Mouse (Mus musculus): Measurements from ENCODE around the gene Pcbd1.

Gene Pcbd1

DNA sequence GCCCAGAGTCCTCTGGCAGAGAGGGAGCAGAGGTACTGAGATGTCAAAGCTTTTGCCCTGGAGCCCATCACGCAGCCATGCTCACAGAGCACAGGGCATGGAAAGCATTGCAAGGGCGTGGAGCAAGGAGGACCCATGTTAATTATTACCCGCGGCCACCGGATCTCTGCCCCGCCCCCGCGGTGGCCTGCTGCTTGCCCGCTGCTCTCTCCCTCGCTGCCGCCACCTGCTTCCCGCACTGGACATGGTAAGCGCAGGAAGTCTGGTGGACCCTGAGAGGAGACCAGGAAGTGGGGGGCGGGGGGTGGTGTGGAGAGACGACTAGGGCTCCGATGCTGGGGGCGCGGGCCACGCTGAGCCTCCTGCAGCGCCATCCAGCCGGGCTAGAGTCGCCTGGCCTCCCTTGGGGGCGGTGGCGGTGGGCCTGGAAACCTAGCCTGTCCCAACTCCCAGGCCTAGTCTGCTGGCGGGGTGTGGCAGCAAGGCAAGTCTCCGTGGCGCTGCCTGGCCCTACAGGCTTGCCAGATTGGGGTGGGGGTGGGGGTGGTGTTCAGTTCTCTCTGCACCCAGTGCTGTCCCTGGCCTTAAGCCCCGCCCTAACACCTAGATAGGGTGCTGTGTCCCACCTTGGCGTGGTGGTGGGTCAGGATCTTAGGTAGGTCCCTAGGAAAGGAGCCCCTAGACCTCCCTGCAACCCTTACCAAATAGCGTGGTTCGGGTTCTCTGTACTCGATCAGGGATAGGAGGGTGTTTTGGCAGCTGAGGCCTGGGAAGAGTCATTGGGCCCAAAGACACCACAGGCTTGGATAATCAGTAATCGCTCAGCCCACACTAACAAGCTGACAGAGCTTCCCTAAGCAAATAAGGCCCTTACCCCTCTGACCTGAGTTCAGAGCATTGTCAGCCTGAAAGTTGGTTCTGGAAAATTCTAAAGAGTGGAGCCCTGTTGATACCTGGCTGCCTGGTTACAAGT, at the start of gene Pcbd1:
Gene Pcbd1, plus strand, starts transcription at position 162 of the 973 bp plus-strand sequence.
- DNase-seq (ENCODE audit: low read depth, low spot score): no peak

GRCm38 (mm10) chr10:61039657-61040056, 49.5 kb upstream of the Pcbd1 start:
- no peak for DNase-seq (ENCODE audit: low read depth, low spot score)

DNA sequence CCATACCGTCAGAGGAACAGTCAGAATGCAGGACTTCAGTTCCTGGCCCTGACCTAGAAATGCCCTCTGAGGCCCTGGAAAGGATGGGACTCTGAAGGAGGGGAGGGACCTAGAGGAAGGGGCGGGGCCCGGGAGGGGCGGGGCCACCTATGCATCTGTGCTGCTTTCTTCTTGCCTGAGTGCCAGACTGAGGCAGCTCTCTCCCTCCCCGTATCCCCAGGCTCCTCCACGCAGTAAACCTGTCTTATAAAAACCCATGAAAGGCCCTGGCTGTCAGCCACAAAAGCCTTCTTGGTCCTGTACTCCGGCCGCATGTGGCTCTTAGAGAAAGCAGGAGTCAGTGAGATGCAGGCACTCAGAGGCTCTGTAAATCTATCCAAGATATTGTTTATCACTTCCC, 44.0 kb upstream of the Pcbd1 start:
- no peak for DNase-seq (ENCODE audit: low read depth, low spot score)

DNA sequence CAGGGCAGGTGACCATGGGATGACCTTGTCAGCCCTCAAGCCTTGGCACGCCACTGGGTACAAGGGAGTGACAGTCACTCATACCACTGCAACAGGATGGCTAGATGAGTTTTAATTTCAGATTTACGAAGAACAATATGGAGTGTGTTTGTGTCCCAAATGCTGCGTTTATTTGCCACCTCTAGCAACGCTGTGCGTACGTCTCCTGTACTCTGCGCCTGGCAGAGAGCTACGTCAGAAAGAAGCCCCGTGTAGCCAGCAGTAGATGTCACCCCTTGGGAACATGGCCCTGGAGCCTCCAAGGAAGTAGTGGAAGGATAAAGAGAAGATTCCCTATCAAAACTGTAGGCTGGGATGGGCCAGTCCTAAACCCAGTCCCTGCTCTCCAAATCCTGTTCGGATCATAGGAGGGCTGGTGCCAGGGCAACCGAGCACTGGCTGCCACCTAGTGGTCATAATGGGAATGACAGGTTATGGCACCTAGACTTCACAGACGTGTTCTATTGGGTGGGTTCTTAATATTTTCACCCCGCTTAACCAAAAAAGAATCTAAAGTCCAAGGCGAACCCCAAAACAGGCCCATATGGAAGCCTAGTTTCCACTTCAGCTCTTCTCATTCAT, 37.0 kb upstream of the Pcbd1 start:
- DNase-seq (ENCODE audit: low read depth, low spot score): peak; percentile 49

DNA sequence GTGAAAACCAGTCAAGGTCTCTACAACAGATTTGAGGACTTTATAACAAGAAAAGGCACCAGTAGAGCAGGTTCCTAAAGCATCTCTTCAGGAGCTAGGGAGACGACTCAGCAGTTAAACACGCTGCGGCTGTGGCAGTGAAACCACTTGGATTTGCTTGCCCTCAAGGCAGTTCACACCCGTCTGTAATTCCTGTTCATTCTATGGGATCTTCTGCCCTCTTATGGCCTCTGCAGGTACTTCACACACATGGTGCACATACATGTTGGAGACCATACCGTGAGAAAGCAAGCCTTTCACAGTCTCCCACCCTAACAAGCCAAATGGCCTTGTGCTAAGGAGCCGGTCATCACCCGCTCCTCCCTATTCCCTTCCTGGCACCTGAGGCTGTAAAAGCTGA, 32.5 kb upstream of the Pcbd1 start:
- DNase-seq (ENCODE audit: low read depth, low spot score): no peak

- no peak for DNase-seq (ENCODE audit: low read depth, low spot score)
Measured at GRCm38 (mm10) chr10:61059101-61059500, 30.0 kb upstream of the Pcbd1 start.

DNA sequence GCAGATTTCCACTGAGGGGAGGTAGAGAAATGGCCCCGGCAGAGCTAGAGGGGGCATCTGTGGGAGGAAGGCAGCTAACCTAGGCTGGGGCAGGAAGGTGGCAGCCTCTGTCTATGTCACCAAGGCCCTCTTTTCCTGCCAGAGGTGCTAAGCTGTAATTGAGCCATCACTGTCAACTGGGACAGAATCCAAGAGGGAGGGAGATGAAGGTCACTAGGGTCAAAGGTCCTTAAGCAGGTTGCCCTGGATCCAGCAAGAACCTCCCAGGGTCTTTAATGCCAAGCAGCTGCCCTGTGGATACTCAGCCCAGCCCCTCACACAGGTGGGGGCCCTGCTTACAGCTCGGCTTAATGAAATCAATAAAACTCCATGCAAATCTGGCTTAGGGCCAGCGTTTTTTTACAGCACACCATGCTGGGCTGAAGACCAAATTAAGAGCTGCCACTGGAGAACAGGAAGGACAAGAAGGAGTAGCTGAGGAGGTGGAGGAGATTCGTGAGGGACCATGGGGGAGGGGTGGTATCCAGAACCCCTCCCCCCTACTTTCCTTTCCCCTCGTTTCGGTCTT, 29.5 kb upstream of the Pcbd1 start:
- no peak for DNase-seq (ENCODE audit: low read depth, low spot score)

DNA sequence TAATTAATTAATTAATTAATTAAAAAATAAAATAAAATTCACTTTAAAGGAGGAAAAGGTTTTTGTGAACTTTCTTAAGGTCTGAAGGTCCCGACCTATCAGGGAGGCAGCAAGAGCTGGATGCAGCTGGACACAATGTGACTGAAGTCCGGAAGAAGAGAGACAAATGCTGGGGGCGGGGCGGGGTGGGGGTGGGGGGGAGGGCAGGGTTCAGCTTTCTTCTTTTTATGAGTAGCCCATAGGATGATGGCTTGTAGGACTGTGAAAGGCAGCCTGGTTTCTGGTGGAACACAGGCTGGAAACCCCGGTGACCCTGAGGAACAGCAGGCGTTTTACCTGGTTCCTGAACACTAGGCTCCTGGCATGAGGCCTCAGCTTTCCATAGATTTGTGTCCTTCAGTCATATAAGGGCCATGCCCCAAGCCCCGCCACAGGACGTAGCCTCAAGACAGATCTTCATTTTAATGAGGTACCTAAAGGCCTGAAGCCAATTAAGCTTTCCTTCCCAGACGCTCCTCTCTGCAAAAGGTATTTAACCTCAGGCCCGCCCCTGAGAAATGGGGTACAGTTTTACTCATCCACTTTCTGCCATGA, 25.8 kb upstream of the Pcbd1 start:
- DNase-seq (ENCODE audit: low read depth, low spot score): no peak

GRCm38 (mm10) chr10:61064635-61065034, 24.5 kb upstream of the Pcbd1 start:
- DNase-seq (ENCODE audit: low read depth, low spot score): no peak

GRCm38 (mm10) chr10:61065287-61066005, 23.7 kb upstream of the Pcbd1 start:
- DNase-seq (ENCODE audit: low read depth, low spot score): no peak

GRCm38 (mm10) chr10:61068436-61069192, 20.5 kb upstream of the Pcbd1 start:
- peak; percentile 38 for DNase-seq (ENCODE audit: low read depth, low spot score)

- no peak for DNase-seq (ENCODE audit: low read depth, low spot score)
Measured at GRCm38 (mm10) chr10:61069248-61069647, 19.9 kb upstream of the Pcbd1 start.

- peak; percentile 21 for DNase-seq (ENCODE audit: low read depth, low spot score)
Measured at GRCm38 (mm10) chr10:61072324-61072723, 16.8 kb upstream of the Pcbd1 start.

- DNase-seq (ENCODE audit: low read depth, low spot score): no peak
Measured at GRCm38 (mm10) chr10:61074643-61075042, 14.5 kb upstream of the Pcbd1 start.

DNA sequence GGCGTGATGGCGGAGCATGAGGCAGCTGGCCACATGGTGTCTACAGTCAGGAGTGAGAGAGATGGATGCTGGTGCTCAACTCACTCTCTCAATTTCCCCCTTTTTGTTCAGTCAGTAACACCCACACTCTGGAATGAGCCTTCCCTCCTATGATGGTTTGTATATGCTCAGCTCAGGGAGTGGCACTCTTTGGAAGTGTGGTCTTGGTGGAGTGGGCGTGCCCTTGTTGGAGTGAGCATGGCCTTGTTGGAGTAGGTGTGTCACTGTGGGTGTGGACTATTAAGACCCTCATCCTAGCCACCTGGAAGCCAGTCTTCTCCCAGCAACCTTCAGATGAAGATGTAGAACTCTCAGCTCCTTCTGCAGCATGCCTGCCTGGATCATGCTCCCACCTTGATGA, 13.5 kb upstream of the Pcbd1 start:
- DNase-seq (ENCODE audit: low read depth, low spot score): no peak

GRCm38 (mm10) chr10:61080227-61080930, 8.8 kb upstream of the Pcbd1 start:
- peak; percentile 21 for DNase-seq (ENCODE audit: low read depth, low spot score)

- DNase-seq (ENCODE audit: low read depth, low spot score): no peak
Measured at GRCm38 (mm10) chr10:61080931-61081255, 8.2 kb upstream of the Pcbd1 start.

DNA sequence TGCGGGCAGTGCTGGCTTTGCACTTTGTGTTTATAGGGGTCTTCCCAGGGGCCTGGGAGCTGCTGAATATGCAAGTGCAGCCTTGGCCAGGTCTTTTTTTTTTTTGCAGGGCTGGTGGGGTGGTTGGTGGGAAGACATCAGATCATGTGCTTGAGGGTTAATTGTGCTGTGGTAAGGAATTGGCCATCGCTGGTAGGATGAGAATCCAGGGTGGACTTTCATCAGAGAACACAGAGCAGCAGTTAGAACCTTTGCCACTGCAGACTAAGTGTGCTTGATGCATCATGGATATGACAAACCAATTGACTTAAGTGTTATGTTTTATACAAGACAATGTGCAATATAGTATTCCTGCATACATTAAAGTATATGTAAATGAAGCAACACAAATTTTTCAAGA, 3.8 kb upstream of the Pcbd1 start:
- no peak for DNase-seq (ENCODE audit: low read depth, low spot score)

DNA sequence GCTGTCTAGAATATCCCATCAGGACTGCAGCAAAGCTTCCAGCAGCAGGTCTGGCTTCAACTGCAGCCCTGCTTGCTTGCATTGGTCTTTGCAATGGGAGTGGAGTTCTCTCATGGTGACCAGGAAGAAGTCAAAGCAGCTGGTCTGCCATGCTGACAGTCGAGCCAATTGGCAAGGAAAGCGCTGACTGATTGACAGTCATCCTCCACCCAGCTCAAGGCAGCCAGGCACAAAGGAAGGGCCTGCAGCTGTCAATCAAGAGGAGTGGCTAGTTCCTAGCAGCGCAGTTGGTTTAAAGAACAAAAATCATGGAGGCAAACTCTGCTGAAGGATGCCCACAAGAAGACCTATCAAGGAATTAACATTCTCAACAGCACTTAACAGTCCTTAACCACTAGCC, 2.6 kb upstream of the Pcbd1 start:
- no peak for DNase-seq (ENCODE audit: low read depth, low spot score)

- no peak for DNase-seq (ENCODE audit: low read depth, low spot score)
Measured at GRCm38 (mm10) chr10:61088468-61088867, 663 bp upstream of the Pcbd1 start.

All from c-Kit-negative CD71-positive TER-119-positive erythroid progenitor cells, embryonic 14.5 days (primary cell).